Comparison of ENCODE assay signal across 29 mouse cellular contexts in the genomic region with DNA sequence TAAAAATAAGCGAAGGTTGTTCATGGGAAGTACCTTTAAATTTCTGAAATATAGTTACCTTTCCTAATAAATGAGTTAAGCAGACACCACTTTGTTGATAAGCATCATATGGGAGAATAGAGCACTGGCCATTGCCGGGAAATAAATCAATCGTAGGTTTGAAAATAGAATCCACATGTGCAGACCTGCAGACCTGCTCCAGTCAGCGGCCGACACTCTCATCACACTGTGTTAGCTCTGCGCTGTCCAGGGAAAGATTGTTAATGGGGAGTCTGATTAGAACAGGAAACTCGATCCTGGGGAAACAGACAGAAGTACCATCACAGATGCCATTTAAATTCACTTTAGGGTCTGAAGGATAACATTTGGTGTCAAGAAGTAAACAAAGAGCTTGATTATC. TPM values are rescaled to one million over a fixed set of nuclear protein-coding genes. Genes with fewer than 3 reads are reported as not detected.
DNase-seq lines count a peak whose midpoint lies in the region; TF ChIP-seq lines count a peak whose summit lies in the region.
"Had no signal": no experiment of that assay in that cellular context is flagged by ENCODE, and none has a peak within 500 bp of the region (broad histone marks: within the 10 kb centered on the region; RNA-seq: fewer than 3 reads in every experiment).

No protein-coding gene starts in this region.

- no peaks in the 10 kb centered on the region for H3K4me1 ChIP-seq in embryonic facial prominence, embryonic 10.5 days
- H3K4me1 ChIP-seq in limb, embryonic 10.5 days, result peaks cover 39% of the 10 kb centered on the region
- H3K4me1 ChIP-seq: embryonic facial prominence, embryonic 13.5 days; forebrain, embryonic 12.5 days; forebrain, embryonic 15.5 days; heart, embryonic 13.5 days had no signal

- peak; percentile 69 for DNase-seq in embryo, embryonic 10 days (ENCODE audit: low spot score)
- peak; percentile 54 for DNase-seq in embryo, embryonic 11 days
- DNase-seq in embryonic facial prominence, embryonic 10.5 days (ENCODE audit: low spot score), result peak; percentile 34
- DNase-seq in limb, embryonic 10.5 days (ENCODE audit: low spot score), result peak; percentile 57
- DNase-seq in ovary, adult 18-20 months (ENCODE audit: low spot score), result no peak
- DNase-seq in spleen, postnatal 36 days (ENCODE audit: low spot score in 2 of 2), result no peak
- DNase-seq in heart, adult 11 months, result no peak
- DNase-seq in layer of hippocampus, adult 2 months (ENCODE audit: low spot score in 2 of 2), result no peak
- DNase-seq: adrenal gland, postnatal 10 days; adrenal gland, postnatal 36 days; B cell, adult 2 months; cerebellum, adult 11 months; cerebellum, adult 2 months; cerebellum, adult 9-11 months; cerebellum, postnatal 25 days; gastrocnemius, postnatal 10 days; gastrocnemius, postnatal 36 days; heart, postnatal 14 days; heart, postnatal 4 days had no signal

- no peaks in the 10 kb centered on the region for H3K27me3 ChIP-seq in embryonic facial prominence, embryonic 10.5 days (replicated peaks; ENCODE audit: low read depth, poor library complexity, severe bottlenecking)
- H3K27me3 ChIP-seq in limb, embryonic 10.5 days (ENCODE audit: low read depth, poor library complexity, severe bottlenecking), result no peaks in the 10 kb centered on the region
- H3K27me3 ChIP-seq: CH12.LX; embryonic facial prominence, embryonic 13.5 days; forebrain, embryonic 12.5 days; forebrain, embryonic 15.5 days; heart, embryonic 13.5 days had no signal

- no peak overlapping the region for H3K4me3 ChIP-seq in embryonic facial prominence, embryonic 10.5 days
- no peak overlapping the region for H3K4me3 ChIP-seq in limb, embryonic 10.5 days
- no peak overlapping the region for H3K4me3 ChIP-seq in layer of hippocampus, adult 2 months
- H3K4me3 ChIP-seq: embryonic facial prominence, embryonic 13.5 days; erythroblast, embryonic 14.5 days; forebrain, embryonic 12.5 days; forebrain, embryonic 15.5 days; heart, embryonic 13.5 days had no signal

- TF ChIP-seq CTCF in layer of hippocampus, adult 2 months (conservative IDR thresholded peaks at IDR 0.05), result no peak

- H3K36me3 ChIP-seq in embryonic facial prominence, embryonic 10.5 days (replicated peaks), result no peaks in the 10 kb centered on the region
- H3K36me3 ChIP-seq in limb, embryonic 10.5 days, result no peaks in the 10 kb centered on the region
- H3K36me3 ChIP-seq: embryonic facial prominence, embryonic 13.5 days; forebrain, embryonic 12.5 days; forebrain, embryonic 15.5 days; G1E; heart, embryonic 13.5 days had no signal

- H3K27ac ChIP-seq in embryonic facial prominence, embryonic 10.5 days (replicated peaks), result no peak overlapping the region
- H3K27ac ChIP-seq in limb, embryonic 10.5 days, result no peak overlapping the region
- H3K27ac ChIP-seq in layer of hippocampus, adult 2 months, result no peak overlapping the region
- H3K27ac ChIP-seq: embryonic facial prominence, embryonic 13.5 days; forebrain, embryonic 12.5 days; forebrain, embryonic 15.5 days; heart, embryonic 13.5 days; hindbrain, embryonic 14.5 days; hindbrain, postnatal 0 days had no signal

- 38% methylated on average over 7 of the region's 7 CpGs for WGBS in embryonic facial prominence, embryonic 10.5 days
- 9% methylated on average over 7 of the region's 7 CpGs for WGBS in limb, embryonic 10.5 days

- no peaks in the 10 kb centered on the region for H3K9me3 ChIP-seq in embryonic facial prominence, embryonic 10.5 days
- no peaks in the 10 kb centered on the region for H3K9me3 ChIP-seq in limb, embryonic 10.5 days (replicated peaks)
- H3K9me3 ChIP-seq: embryonic facial prominence, embryonic 13.5 days; forebrain, embryonic 12.5 days; forebrain, embryonic 15.5 days; G1E; heart, embryonic 13.5 days had no signal

RNA-seq across cellular contexts. Expression of a gene that starts 53.4 kb away (rescaled TPM):
- 5.1 and 5.9 TPM in 2 replicates for polyA plus RNA-seq in embryonic facial prominence, embryonic 10.5 days (2016; fragmentation: Nextera tagmentation; extraction: Ambion mirVana)
- polyA plus RNA-seq in limb, embryonic 10.5 days (2016; fragmentation: Nextera tagmentation; extraction: Ambion mirVana), result 16.9 and 20.1 TPM in 2 replicates
- total RNA-seq in layer of hippocampus, adult 2 months (2021), result 1 to 10 TPM; 2.2 to 4.6 TPM
- total RNA-seq: CH12.LX had no signal
- polyA plus RNA-seq: erythroblast, embryonic 14.5 days; G1E; Patski had no signal

Comparison
In these comparisons a context has a peak if more than half of its experiments do, and no peak if none do; other contexts are left out.
1. DNase-seq: peak in embryo, embryonic 10 days (single experiment), embryo, embryonic 11 days (single experiment), embryonic facial prominence, embryonic 10.5 days (single experiment) and limb, embryonic 10.5 days (single experiment); none in ovary, adult 18-20 months (single experiment), spleen, postnatal 36 days (0 of 2), heart, adult 11 months (single experiment) and layer of hippocampus, adult 2 months (0 of 2).